Mouse (Mus musculus) embryonic fibroblast, embryonic 13.5 days (primary cell): ENCODE results near the gene Gtf2h2.

ENCODE experiments used
- CTCF ChIP-seq: IDR thresholded peaks from 2 replicates; pipeline ENCODE4 v1.5.1; 2011; ENCODE audit warnings: mild to moderate bottlenecking, control low read depth, low read length, moderate library complexity, borderline replicate concordance; ENCODE audit not compliant: insufficient read depth
- POLR2A ChIP-seq: IDR thresholded peaks from 2 replicates; pipeline ENCODE4 v1.6.1; 2011; ENCODE audit warnings: low read depth, mild to moderate bottlenecking, control low read depth, low read length, moderate library complexity

GRCm38 (mm10) chr13:100532788-100533365, 40.5 kb upstream of the Gtf2h2 start:
- no peak for TF ChIP-seq POLR2A
- TF ChIP-seq CTCF: no peak
